Mouse (Mus musculus): ENCODE data around the gene Ncam1. TPM values are rescaled to one million over a fixed set of nuclear protein-coding genes. Genes with fewer than 3 reads are reported as not detected.

Ncam1 gene
- polyA plus RNA-seq, 1 experiment from 2014 or later: 163 TPM

DNA sequence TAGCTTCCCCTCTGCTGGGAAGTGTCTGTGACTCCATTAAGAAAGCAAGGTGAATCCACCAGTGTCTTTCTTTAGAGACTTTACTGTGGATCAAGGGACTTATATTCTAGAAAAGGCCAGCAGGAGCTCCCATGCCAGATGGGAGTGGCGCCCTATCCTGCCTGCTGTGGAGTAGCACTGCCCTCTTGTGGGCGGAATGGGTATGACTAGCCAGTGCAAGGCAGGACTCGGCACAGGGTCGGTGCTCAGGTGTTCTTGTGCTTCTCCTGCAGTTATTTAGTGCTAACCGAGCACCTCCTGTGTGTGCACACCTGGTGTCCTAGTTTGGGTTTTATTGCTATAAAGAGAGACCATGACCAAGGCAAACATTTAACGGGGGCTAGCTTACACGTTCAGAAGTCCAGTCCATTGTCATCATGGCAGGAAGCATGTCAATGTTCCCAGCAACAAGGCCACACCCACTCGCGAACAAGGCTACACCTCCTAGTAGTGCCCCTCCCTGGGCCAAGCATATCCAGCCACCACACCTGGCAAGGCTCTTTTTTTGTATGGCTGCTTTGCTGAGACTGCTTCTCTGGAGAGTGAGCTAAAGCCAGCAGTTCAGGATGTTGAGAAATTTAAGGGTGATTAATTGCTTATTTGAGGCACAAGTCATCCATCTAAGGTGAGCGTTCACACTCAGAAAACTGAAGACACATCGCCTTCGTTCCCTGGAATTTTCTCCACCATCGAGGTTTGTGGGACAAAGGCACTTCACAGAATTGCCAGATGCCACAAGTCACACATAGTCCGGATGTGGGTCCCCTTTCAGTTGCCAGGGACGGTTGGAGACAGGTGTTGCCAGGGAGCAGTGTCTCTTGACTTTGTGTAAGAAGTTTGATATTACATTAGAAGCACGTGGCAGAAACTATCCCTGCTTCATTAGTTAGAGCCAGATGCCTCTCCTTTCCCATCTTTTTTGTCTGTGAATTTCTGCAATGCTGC, 309.5 kb downstream of the Ncam1 start:
- H3K9ac ChIP-seq (ENCODE audit: low read length): no peak overlapping the region
- peak overlapping the region; percentile 8; the same call in 1 of the 2 replicates for H3K4me2 ChIP-seq (ENCODE audit: low read length)
- H3K27me3 ChIP-seq (replicated peaks; ENCODE audit: control insufficient read depth, insufficient read depth, low read length): 0 out of 2 replicates have a peak, but pooled peaks cover 3% of the 10 kb centered on the region
- DNase-seq (ENCODE audit: low spot score): peak; percentile 83
- no peak overlapping the region for H3K4me3 ChIP-seq (ENCODE audit: low read depth, low read length)
- H3K36me3 ChIP-seq (ENCODE audit: control insufficient read depth, insufficient read depth, low read length): no peaks in the 10 kb centered on the region
- ATAC-seq: peak; percentile 64; the same call in 1 of the 2 replicates
- no peaks in the 10 kb centered on the region for H3K9me3 ChIP-seq (replicated peaks; ENCODE audit: control insufficient read depth, low read length)
- peaks cover 6% of the 10 kb centered on the region for H3K4me1 ChIP-seq (ENCODE audit: control insufficient read depth, insufficient read depth, low read length)
- 37% methylated on average over 16 of the region's 16 CpGs for WGBS
- H3K27ac ChIP-seq (ENCODE audit: low read depth, low read length): no peak overlapping the region

DNA sequence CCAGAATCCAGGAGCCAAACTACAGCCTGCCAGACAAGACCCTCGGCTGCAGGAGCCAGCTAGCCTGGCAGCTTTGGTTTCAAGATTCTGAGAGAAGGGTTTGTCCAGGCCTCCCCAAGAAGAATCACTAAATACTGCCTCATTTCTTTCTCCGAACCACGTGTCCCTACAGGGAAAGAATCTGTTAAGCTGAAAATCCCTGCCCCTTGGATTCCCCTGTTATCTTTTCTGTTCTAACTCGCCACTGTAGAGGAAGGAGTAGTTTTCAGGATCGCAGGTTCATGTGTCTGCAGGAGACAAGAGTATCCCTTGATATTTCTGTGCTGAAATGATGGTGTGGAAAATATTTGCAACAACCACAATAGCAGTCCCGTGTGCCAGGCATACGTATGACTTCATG, 310.5 kb downstream of the Ncam1 start:
- Histone ChIP-seq H3K27me3 (replicated peaks; ENCODE audit: control insufficient read depth, insufficient read depth, low read length) (0 out of 2 replicates have a peak, but pooled peaks cover 3% of the 10 kb centered on the region), H3K4me1 (ENCODE audit: control insufficient read depth, insufficient read depth, low read length) (peaks cover 6% of the 10 kb centered on the region), H3K27ac (ENCODE audit: low read depth, low read length) (no peak overlapping the region), H3K4me2 (ENCODE audit: low read length) (no peak overlapping the region), H3K36me3 (ENCODE audit: control insufficient read depth, insufficient read depth, low read length) (no peaks in the 10 kb centered on the region), H3K9me3 (replicated peaks; ENCODE audit: control insufficient read depth, low read length) (no peaks in the 10 kb centered on the region), H3K9ac (ENCODE audit: low read length) (no peak overlapping the region), H3K4me3 (ENCODE audit: low read depth, low read length) (no peak overlapping the region)
- no peak for ATAC-seq
- WGBS: 77% methylated on average over 7 of the region's 7 CpGs
- no peak for DNase-seq (ENCODE audit: low spot score)

DNA sequence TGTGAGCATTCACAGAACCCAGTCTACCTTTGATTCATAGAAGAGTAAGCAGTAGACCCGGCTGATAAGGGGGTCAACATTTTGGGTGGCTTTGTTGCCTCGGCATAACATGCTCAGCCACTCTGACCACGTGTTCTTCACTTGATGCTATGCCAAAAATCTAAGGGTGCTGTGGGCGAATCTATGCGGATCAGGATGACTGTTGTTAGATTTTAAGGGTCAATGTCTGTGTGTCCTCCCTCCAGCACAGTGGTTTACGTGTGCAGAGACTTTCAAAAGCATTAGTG, 311.1 kb downstream of the Ncam1 start:
- H3K27me3 ChIP-seq (replicated peaks; ENCODE audit: control insufficient read depth, insufficient read depth, low read length): 0 out of 2 replicates have a peak, but pooled peaks cover 3% of the 10 kb centered on the region
- 85% methylated on average over 6 of the region's 6 CpGs for WGBS
- H3K9ac ChIP-seq (ENCODE audit: low read length): no peak overlapping the region
- H3K36me3 ChIP-seq (ENCODE audit: control insufficient read depth, insufficient read depth, low read length): no peaks in the 10 kb centered on the region
- no peak overlapping the region for H3K4me2 ChIP-seq (ENCODE audit: low read length)
- no peaks in the 10 kb centered on the region for H3K9me3 ChIP-seq (replicated peaks; ENCODE audit: control insufficient read depth, low read length)
- peaks cover 6% of the 10 kb centered on the region for H3K4me1 ChIP-seq (ENCODE audit: control insufficient read depth, insufficient read depth, low read length)
- no peak overlapping the region for H3K4me3 ChIP-seq (ENCODE audit: low read depth, low read length)
- DNase-seq (ENCODE audit: low spot score) (no peak), ATAC-seq (no peak)
- H3K27ac ChIP-seq (ENCODE audit: low read depth, low read length): no peak overlapping the region

DNA sequence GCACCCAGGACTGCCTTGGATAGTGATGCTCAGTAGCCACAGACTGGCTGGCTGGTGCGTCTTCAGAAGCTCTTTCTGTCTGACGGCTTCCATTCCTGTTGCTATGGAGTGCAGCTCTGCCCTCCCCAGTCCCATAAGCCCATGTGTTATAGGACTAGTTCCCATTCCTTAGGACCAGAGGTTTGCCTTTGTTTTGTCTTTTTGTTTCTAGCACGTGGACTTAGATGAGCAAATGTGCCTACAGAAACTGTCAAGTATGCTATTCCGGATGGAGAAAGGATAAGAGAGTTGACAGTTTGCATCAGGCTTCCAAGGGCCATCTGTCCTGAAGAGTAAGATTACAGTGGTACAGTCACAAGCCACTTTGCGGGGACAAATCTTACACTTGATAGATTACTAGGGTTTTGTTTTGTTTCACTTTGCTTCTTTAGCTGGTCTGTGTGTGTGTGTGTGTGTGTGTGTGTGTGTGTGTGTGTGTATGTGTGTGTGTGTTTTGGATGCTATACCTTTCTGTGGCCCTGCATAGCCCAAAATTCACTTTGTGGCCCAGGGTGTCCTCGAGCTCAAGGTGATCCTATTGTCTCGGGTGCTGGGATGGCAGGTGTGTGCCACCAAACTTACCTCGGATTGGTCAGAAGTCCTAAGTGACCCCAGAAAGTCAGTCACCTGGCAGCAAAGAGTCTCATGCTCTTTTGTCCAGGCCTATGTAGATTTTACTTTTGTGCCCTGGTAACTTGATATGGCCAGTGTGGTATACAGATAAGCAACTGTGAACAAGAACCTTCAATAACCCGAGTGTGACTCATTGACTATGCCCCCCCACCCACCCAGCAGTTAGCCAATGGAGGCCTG, 311.7 kb downstream of the Ncam1 start:
- H3K9me3 ChIP-seq (replicated peaks; ENCODE audit: control insufficient read depth, low read length): no peaks in the 10 kb centered on the region
- H3K4me1 ChIP-seq (ENCODE audit: control insufficient read depth, insufficient read depth, low read length): peaks cover 6% of the 10 kb centered on the region
- ATAC-seq: no peak
- H3K27ac ChIP-seq (ENCODE audit: low read depth, low read length): no peak overlapping the region
- H3K4me3 ChIP-seq (ENCODE audit: low read depth, low read length): no peak overlapping the region
- H3K27me3 ChIP-seq (replicated peaks; ENCODE audit: control insufficient read depth, insufficient read depth, low read length): 0 out of 2 replicates have a peak, but pooled peaks cover 3% of the 10 kb centered on the region
- H3K9ac ChIP-seq (ENCODE audit: low read length): no peak overlapping the region
- no peak overlapping the region for H3K4me2 ChIP-seq (ENCODE audit: low read length)
- 69% methylated on average over 9 of the region's 9 CpGs for WGBS
- H3K36me3 ChIP-seq (ENCODE audit: control insufficient read depth, insufficient read depth, low read length): no peaks in the 10 kb centered on the region
- no peak for DNase-seq (ENCODE audit: low spot score)

DNA sequence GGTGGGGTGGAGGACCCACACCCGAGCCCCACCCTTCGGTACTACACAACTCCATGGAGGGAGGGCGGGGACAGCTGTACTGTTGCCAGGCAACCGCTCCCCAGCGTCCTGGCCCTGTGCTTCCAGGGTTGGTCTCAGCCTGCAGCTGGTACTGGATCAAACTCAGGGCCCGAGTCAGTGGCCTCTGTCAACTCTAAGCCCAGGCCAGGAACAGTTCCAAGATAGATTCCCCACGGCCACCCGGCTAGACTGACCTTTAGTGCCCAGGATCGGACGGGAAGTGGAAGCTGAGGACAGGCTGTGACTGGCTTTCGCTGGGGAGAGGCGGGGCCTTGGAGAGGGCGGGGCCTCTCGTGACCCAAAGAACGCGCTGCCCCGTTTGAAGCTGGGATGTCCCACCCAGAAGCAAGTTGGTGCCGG, 312.8 kb downstream of the Ncam1 start, which contains the start of gene Ttc12:
Gene Ttc12 (minus strand): TSS at position 334 of the 420 bp plus-strand sequence.
- Histone ChIP-seq H3K9me3 (replicated peaks; ENCODE audit: control insufficient read depth, low read length) (no peaks in the 10 kb centered on the region), H3K4me1 (ENCODE audit: control insufficient read depth, insufficient read depth, low read length) (peaks cover 6% of the 10 kb centered on the region), H3K27ac (ENCODE audit: low read depth, low read length) (no peak within 1 kb of the TSS), H3K36me3 (ENCODE audit: control insufficient read depth, insufficient read depth, low read length) (no peaks in the 10 kb centered on the region), H3K4me3 (ENCODE audit: low read depth, low read length) (peak within 1 kb of the TSS; percentile 39), H3K9ac (ENCODE audit: low read length) (peak within 1 kb of the TSS; percentile 51), H3K4me2 (ENCODE audit: low read length) (peak within 1 kb of the TSS; percentile 83), H3K27me3 (replicated peaks; ENCODE audit: control insufficient read depth, insufficient read depth, low read length) (no peaks in the 10 kb centered on the region)
- 0% methylated on average over 18 of the region's 18 CpGs for whole genome bisulfite sequencing
- ATAC-seq (peak; percentile 83), DNase-seq (ENCODE audit: low spot score) (peak; percentile 71)

DNA sequence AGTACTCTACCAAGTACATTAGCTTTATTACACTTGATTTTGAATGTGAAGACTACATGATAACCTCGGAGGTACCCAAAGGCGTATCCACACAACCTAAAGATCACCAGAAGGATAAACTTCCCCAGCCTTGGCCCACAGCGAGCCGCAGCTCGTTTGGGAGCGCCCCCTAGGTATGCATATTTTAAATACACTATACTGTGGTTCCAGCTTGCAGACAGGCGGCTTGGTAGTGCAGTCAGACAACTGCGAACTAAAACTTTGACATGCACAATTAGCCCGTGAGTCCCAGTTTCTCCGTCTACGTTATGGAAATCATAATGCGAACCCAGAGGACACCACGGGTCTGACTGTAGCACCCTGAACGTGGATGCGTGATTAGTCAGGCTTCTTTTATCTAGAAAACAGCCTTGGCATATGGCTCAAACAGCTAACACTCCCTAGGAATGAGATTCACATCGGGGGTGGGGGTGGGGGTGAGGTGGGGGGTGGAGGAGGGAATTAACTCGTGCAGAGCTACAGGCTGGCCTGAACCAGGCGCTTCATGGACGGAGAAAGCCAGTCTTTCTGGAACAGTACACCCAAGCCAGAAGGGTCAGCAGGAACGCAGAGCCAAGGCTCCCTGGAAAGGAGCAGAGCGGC, 313.4 kb downstream of the Ncam1 start:
- H3K4me1 ChIP-seq (ENCODE audit: control insufficient read depth, insufficient read depth, low read length): peaks cover 6% of the 10 kb centered on the region
- ATAC-seq (peak; percentile 55), DNase-seq (ENCODE audit: low spot score) (peak; percentile 66)
- H3K9me3 ChIP-seq (replicated peaks; ENCODE audit: control insufficient read depth, low read length): no peaks in the 10 kb centered on the region
- WGBS: 4% methylated on average over 21 of the region's 21 CpGs
- no peak overlapping the region for H3K27ac ChIP-seq (ENCODE audit: low read depth, low read length)
- H3K4me3 ChIP-seq (ENCODE audit: low read depth, low read length): peak overlapping the region; percentile 39
- peak overlapping the region; percentile 83 for H3K4me2 ChIP-seq (ENCODE audit: low read length)
- H3K27me3 ChIP-seq (replicated peaks; ENCODE audit: control insufficient read depth, insufficient read depth, low read length): no peaks in the 10 kb centered on the region
- no peaks in the 10 kb centered on the region for H3K36me3 ChIP-seq (ENCODE audit: control insufficient read depth, insufficient read depth, low read length)
- peak overlapping the region; percentile 51 for H3K9ac ChIP-seq (ENCODE audit: low read length)

DNA sequence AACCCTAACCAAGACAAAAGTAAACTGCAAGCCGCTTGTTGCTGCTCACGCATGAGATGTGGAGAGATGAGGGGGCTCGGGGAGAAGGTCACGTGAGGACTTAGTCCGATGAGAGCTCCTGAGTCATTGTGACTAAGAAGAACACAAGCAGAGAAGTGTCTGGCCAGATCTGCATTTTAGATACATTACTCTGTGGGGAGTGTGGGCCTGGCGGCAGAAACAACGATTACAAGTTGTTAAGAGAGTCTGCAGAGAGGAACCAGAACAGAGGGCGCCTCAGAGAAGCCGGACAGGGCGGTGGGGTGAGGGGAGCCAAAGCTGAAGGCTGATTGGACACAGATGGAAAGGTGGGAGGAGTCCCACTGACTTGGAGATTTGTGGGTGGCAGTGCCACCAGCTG, 315.4 kb downstream of the Ncam1 start:
- Histone ChIP-seq H3K9ac (ENCODE audit: low read length) (no peak overlapping the region), H3K4me3 (ENCODE audit: low read depth, low read length) (no peak overlapping the region), H3K27me3 (replicated peaks; ENCODE audit: control insufficient read depth, insufficient read depth, low read length) (no peaks in the 10 kb centered on the region), H3K4me1 (ENCODE audit: control insufficient read depth, insufficient read depth, low read length) (peaks cover 6% of the 10 kb centered on the region), H3K4me2 (ENCODE audit: low read length) (no peak overlapping the region), H3K27ac (ENCODE audit: low read depth, low read length) (no peak overlapping the region), H3K9me3 (replicated peaks; ENCODE audit: control insufficient read depth, low read length) (no peaks in the 10 kb centered on the region), H3K36me3 (ENCODE audit: control insufficient read depth, insufficient read depth, low read length) (no peaks in the 10 kb centered on the region)
- ATAC-seq (no peak), DNase-seq (ENCODE audit: low spot score) (no peak)
- 28% methylated on average over 10 of the region's 10 CpGs for WGBS

DNA sequence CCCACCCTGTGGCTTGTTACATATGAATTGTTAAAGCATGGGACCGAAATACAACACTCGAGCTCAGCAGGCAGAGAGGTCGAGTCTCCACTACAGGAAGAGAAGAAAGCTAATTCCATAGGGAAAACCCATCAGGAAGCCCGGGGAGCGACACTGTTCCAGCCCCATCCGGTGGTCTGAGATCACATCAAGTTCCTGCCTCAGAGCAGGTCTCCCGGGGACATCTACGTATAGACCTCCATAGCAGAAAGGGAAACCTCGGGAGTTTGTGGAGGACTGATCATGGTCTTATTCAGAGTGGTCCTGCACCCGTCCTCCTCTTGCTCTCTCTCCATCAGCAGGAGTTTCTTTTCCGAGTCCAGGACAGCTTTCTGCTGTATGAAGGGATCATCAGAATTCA, 326.6 kb downstream of the Ncam1 start:
- Histone ChIP-seq H3K27ac (ENCODE audit: low read depth, low read length) (no peak overlapping the region), H3K9ac (ENCODE audit: low read length) (no peak overlapping the region), H3K36me3 (ENCODE audit: control insufficient read depth, insufficient read depth, low read length) (no peaks in the 10 kb centered on the region), H3K9me3 (replicated peaks; ENCODE audit: control insufficient read depth, low read length) (no peaks in the 10 kb centered on the region), H3K4me1 (ENCODE audit: control insufficient read depth, insufficient read depth, low read length) (0 out of 2 replicates have a peak, but pooled peaks cover 3% of the 10 kb centered on the region), H3K4me3 (ENCODE audit: low read depth, low read length) (no peak overlapping the region), H3K27me3 (replicated peaks; ENCODE audit: control insufficient read depth, insufficient read depth, low read length) (no peaks in the 10 kb centered on the region), H3K4me2 (ENCODE audit: low read length) (no peak overlapping the region)
- ATAC-seq: no peak
- 78% methylated on average over 11 of the region's 11 CpGs for WGBS
- DNase-seq (ENCODE audit: low spot score): no peak

Measured in forebrain, embryonic 14.5 days (tissue).